Mouse (Mus musculus) splenic B cell, adult 2 months (primary cell): ENCODE results near the gene Krtap10-10.

Source experiments
- DNase-seq: peaks from one replicate; pipeline ENCODE4 v3.0.0-alpha.2; 2011; ENCODE audit warnings: low read depth, low spot score
- H3K27me3 ChIP-seq: 2 replicates; pipeline ENCODE4 v1.6.1; 2012; ENCODE audit warnings: mild to moderate bottlenecking, low read length, moderate library complexity, mixed read lengths; ENCODE audit not compliant: control insufficient read depth, poor library complexity, insufficient read depth, severe bottlenecking
- H3K36me3 ChIP-seq: 2 replicates; pipeline ENCODE4 v1.6.1; 2012; ENCODE audit warnings: mild to moderate bottlenecking, low read length, moderate library complexity, mixed read lengths; ENCODE audit not compliant: control insufficient read depth, poor library complexity, insufficient read depth, severe bottlenecking

Krtap10-10 gene

GRCm38 (mm10) chr10:77846503-77846902 is 10.8 kb downstream of the Krtap10-10 start, which contains the start of gene Gm36176:
TSS of gene Gm36176 (plus strand) at chr10:77846803.
- H3K27me3 ChIP-seq = no peaks in the 10 kb centered on the region
- DNase-seq = no peak
- no peaks in the 10 kb centered on the region for H3K36me3 ChIP-seq

DNA sequence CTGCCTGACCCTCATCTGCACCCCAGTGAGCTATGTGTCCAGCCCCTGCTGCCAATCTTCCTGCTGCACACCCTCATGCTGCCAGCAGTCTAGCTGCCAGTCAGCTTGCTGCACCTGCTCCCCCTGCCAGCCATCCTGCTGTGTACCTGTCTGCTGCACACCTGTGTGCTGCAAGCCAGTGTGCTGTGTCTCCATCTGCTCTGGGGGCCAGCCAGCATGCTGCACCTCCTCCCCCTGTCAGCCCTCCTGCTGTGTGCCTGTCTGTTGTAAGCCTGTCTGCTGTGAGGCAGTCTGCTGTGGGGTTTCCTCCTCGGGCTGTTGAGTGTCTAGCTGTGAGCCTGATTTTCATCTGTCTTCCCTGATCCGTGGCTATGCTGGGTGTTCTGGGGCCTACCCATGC is 11.2 kb downstream of the Krtap10-10 start:
- DNase-seq = no peak
- Histone ChIP-seq H3K27me3 (no peaks in the 10 kb centered on the region), H3K36me3 (no peaks in the 10 kb centered on the region)

GRCm38 (mm10) chr10:77847538-77847937 is 11.8 kb downstream of the Krtap10-10 start:
- no peak for DNase-seq
- Histone ChIP-seq H3K36me3 (no peaks in the 10 kb centered on the region), H3K27me3 (no peaks in the 10 kb centered on the region)

GRCm38 (mm10) chr10:77852559-77852958 is 16.8 kb downstream of the Krtap10-10 start, which contains the start of gene Gm10318:
TSS of gene Gm10318 (plus strand) at chr10:77852859.
- H3K27me3 ChIP-seq = no peaks in the 10 kb centered on the region
- no peaks in the 10 kb centered on the region for H3K36me3 ChIP-seq
- DNase-seq = no peak

- no peaks in the 10 kb centered on the region for H3K27me3 ChIP-seq
- H3K36me3 ChIP-seq = no peaks in the 10 kb centered on the region
- DNase-seq = no peak
Measured at GRCm38 (mm10) chr10:77861675-77862074, 25.9 kb downstream of the Krtap10-10 start, which contains the start of gene Gm3285. TSS of gene Gm3285 (plus strand) at chr10:77861975.

DNA sequence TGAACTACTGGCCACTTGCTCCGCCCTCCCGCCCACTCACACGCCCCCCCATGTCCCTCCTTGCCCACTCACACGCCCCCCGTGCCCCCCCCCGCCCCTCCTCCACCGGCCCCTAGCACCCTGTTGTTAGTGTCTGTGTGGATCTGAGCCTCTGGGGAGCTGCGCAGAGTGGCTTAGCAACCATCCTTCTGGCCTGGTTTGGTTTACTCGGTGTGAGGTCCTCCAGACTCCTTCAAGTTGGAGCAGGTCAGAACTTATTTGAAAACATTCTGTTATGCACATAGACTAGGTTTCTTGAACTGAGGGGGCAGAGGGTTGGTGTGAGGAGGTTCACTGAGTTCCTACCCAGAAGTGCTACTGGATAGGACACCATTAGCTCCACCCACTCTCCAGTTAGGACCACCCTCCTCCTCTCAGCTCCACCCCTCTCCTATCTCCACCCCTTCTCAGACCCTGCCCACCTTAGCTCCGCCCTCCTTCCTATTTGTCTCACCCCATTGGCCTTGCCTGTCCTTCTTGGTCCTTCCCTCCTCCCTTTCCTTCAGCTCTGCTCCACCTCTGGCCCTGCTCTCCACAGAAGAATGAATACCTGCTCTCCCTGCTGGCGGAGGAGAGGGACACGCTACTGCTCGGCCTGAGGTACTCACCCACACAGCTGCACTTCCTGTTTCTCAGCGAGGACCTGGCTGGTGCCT is 28.5 kb downstream of the Krtap10-10 start:
- H3K27me3 ChIP-seq = no peaks in the 10 kb centered on the region
- no peaks in the 10 kb centered on the region for H3K36me3 ChIP-seq
- DNase-seq = peak; percentile 77

- DNase-seq = no peak
- H3K27me3 ChIP-seq = no peaks in the 10 kb centered on the region
- H3K36me3 ChIP-seq = no peaks in the 10 kb centered on the region
Measured at GRCm38 (mm10) chr10:77864762-77865143, 29.0 kb downstream of the Krtap10-10 start.

DNA sequence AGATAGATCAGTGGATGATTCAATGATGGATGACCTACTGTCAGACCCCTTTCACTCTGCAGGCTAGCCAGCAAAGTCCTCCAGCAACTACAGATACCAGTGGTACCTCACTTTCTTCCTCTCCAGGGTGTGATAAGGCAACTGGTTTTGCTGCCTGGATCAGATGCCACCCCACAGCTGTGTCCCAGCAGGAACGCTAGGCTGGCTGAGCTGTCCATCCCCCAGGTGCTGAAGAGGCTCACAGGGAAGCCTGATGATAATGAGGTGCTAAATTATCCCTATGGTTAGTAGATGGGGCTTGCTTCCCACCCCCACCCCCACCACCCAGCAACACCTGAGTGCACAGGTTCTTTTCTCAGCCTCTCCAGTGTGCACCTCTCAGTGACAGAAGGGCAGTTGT is 31.8 kb downstream of the Krtap10-10 start:
- Histone ChIP-seq H3K27me3 (no peaks in the 10 kb centered on the region), H3K36me3 (no peaks in the 10 kb centered on the region)
- no peak for DNase-seq

GRCm38 (mm10) chr10:77869651-77870050 is 33.9 kb downstream of the Krtap10-10 start:
- no peak for DNase-seq
- no peaks in the 10 kb centered on the region for H3K27me3 ChIP-seq
- no peaks in the 10 kb centered on the region for H3K36me3 ChIP-seq

GRCm38 (mm10) chr10:77878985-77879384 is 43.2 kb downstream of the Krtap10-10 start:
- peak; percentile 12 for DNase-seq
- no peaks in the 10 kb centered on the region for H3K27me3 ChIP-seq

GRCm38 (mm10) chr10:77880305-77880704 is 44.6 kb downstream of the Krtap10-10 start:
- no peak for DNase-seq
- H3K36me3 ChIP-seq = no peaks in the 10 kb centered on the region
- no peaks in the 10 kb centered on the region for H3K27me3 ChIP-seq

More at GRCm38 (mm10) chr10:77878985-77879384, 43.2 kb downstream of the Krtap10-10 start:
- H3K36me3 ChIP-seq = no peaks in the 10 kb centered on the region

- Histone ChIP-seq H3K27me3 (no peaks in the 10 kb centered on the region), H3K36me3 (no peaks in the 10 kb centered on the region)
- peak; percentile 10 for DNase-seq
Measured at GRCm38 (mm10) chr10:77882553-77882952, 46.8 kb downstream of the Krtap10-10 start.

- no peaks in the 10 kb centered on the region for H3K27me3 ChIP-seq
- DNase-seq = peak; percentile 6
- H3K36me3 ChIP-seq = no peaks in the 10 kb centered on the region
Measured at GRCm38 (mm10) chr10:77886007-77886747, 50.4 kb downstream of the Krtap10-10 start.
